Mouse (Mus musculus) embryonic facial prominence, embryonic 12.5 days (tissue): ENCODE measurements around the gene Bcl11b. TPM values are rescaled to one million over a fixed set of nuclear protein-coding genes. Genes with fewer than 3 reads are reported as not detected.

Experiments used
- ATAC-seq: fragments of 200-750 bp; cut with Nextera tagmentation; 2 replicates; pipeline ENCODE4 v1.8.0; 2017; ENCODE audit not compliant: insufficient number of reproducible peaks, insufficient read depth, low FRiP score, low TSS enrichment
- H3K27ac ChIP-seq: fragments of 300-500 bp; sonication (generic); 2 replicates; pipeline ENCODE4 v1.5.1; 2016; ENCODE audit warnings: mild to moderate bottlenecking
- H3K27me3 ChIP-seq: fragments of 300-500 bp; sonication (generic); 2 replicates; pipeline ENCODE4 v1.6.1; 2016; ENCODE audit warnings: mild to moderate bottlenecking, moderate library complexity
- H3K36me3 ChIP-seq: fragments of 300-500 bp; sonication (generic); 2 replicates; pipeline ENCODE4 v1.6.1; 2016; ENCODE audit warnings: mild to moderate bottlenecking
- H3K4me1 ChIP-seq: fragments of 300-500 bp; sonication (generic); 2 replicates; pipeline ENCODE4 v1.6.1; 2016
- H3K4me2 ChIP-seq: fragments of 300-500 bp; sonication (generic); replicated peaks from 2 replicates; pipeline ENCODE4 v1.6.1; 2016; ENCODE audit warnings: mild to moderate bottlenecking, moderate library complexity
- H3K4me3 ChIP-seq: fragments of 300-500 bp; sonication (generic); 2 replicates; pipeline ENCODE4 v1.5.1; 2016; ENCODE audit warnings: mild to moderate bottlenecking
- H3K9ac ChIP-seq: fragments of 300-500 bp; sonication (generic); 2 replicates; pipeline ENCODE4 v1.6.1; 2016; ENCODE audit warnings: mild to moderate bottlenecking, moderate library complexity
- H3K9me3 ChIP-seq: fragments of 300-500 bp; sonication (generic); 2 replicates; pipeline ENCODE4 v1.6.1; 2016; ENCODE audit warnings: mild to moderate bottlenecking, moderate library complexity
- WGBS: fragments of 180-500 bp; shearing (Covaris S2); methylation state at CpG from one replicate; pipeline ENCODE4 v1.1.7; 2016; 5-methylcytosine and 5-hydroxymethylcytosine counted together
- polyA plus RNA-seq: library from polyadenylated mRNA; unstranded; fragments of >200 nt; fragmentation: Nextera tagmentation; extraction: Ambion mirVana; gene quantifications from 2 replicates; pipeline ENCODE4 v1.2.1, GENCODE M21; 2016

Bcl11b gene
- polyA plus RNA-seq, 1 experiment from 2014 or later, result 39.4 TPM

- Histone ChIP-seq H3K4me2 (no peak overlapping the region), H3K4me3 (no peak overlapping the region), H3K9ac (no peak overlapping the region), H3K9me3 (peaks cover 22% of the 10 kb centered on the region), H3K27ac (no peak overlapping the region), H3K4me1 (peaks cover 15% of the 10 kb centered on the region; the same call in 1 of the 2 replicates), H3K27me3 (no peaks in the 10 kb centered on the region), H3K36me3 (peaks cover 33% of the 10 kb centered on the region)
- no peak for ATAC-seq
- 96% methylated on average over 39 of the region's 39 CpGs for WGBS
Observed at GRCm38 (mm10) chr12:107916008-107916407, 87.4 kb downstream of the Bcl11b start.

DNA sequence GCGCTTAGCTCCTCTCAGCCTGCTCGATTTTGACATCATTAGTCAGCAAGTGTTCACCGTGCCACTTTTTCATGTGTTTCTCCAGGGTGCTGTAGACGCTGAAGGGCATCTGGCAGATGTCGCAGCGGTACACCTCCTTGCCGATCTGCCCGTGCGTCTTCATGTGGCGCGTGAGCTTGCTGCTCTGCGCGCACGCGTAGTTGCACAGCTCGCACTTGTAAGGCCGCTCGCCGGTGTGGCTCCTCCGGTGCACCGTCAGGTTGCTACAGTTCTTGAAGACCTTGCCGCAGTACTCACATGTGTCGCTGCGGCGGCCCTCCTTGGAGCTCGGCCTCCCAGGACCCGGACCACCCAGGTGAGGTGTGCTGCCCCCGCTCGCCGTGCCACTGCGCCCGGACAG is 88.0 kb downstream of the Bcl11b start:
- H3K4me1 ChIP-seq, result peaks cover 9% of the 10 kb centered on the region; the same call in 1 of the 2 replicates
- no peak overlapping the region for H3K4me3 ChIP-seq
- H3K9ac ChIP-seq, result no peak overlapping the region
- H3K36me3 ChIP-seq, result peaks cover 33% of the 10 kb centered on the region
- no peak for ATAC-seq
- H3K4me2 ChIP-seq, result no peak overlapping the region
- no peaks in the 10 kb centered on the region for H3K27me3 ChIP-seq
- 96% methylated on average over 32 of the region's 32 CpGs for WGBS
- peaks cover 22% of the 10 kb centered on the region for H3K9me3 ChIP-seq
- H3K27ac ChIP-seq, result no peak overlapping the region

GRCm38 (mm10) chr12:107908826-107909225 is 94.6 kb downstream of the Bcl11b start:
- WGBS, result 78% methylated on average over 11 of the region's 11 CpGs
- Histone ChIP-seq H3K27me3 (no peaks in the 10 kb centered on the region), H3K27ac (no peak overlapping the region), H3K4me2 (no peak overlapping the region), H3K9ac (no peak overlapping the region), H3K9me3 (no peaks in the 10 kb centered on the region; the same call in 1 of the 2 replicates), H3K4me3 (no peak overlapping the region), H3K4me1 (peaks cover 3% of the 10 kb centered on the region; the same call in 1 of the 2 replicates), H3K36me3 (no peaks in the 10 kb centered on the region)
- no peak for ATAC-seq

- 91% methylated on average over 3 of the region's 3 CpGs for WGBS
- ATAC-seq, result no peak
- no peaks in the 10 kb centered on the region for H3K36me3 ChIP-seq
Observed at GRCm38 (mm10) chr12:107905333-107905732, 98.1 kb downstream of the Bcl11b start.

GRCm38 (mm10) chr12:107904457-107904856 is 98.9 kb downstream of the Bcl11b start:
- Histone ChIP-seq H3K27me3 (no peaks in the 10 kb centered on the region), H3K4me2 (no peak overlapping the region), H3K4me3 (no peak overlapping the region), H3K4me1 (no peaks in the 10 kb centered on the region), H3K9ac (no peak overlapping the region), H3K9me3 (no peaks in the 10 kb centered on the region; the same call in 1 of the 2 replicates), H3K36me3 (no peaks in the 10 kb centered on the region), H3K27ac (no peak overlapping the region)
- ATAC-seq, result no peak
- WGBS, result 86% methylated on average over 11 of the region's 11 CpGs

More at GRCm38 (mm10) chr12:107905333-107905732, 98.1 kb downstream of the Bcl11b start:
- no peak overlapping the region for H3K4me2 ChIP-seq
- H3K27ac ChIP-seq, result no peak overlapping the region
- H3K9me3 ChIP-seq, result no peaks in the 10 kb centered on the region; the same call in 1 of the 2 replicates
- no peaks in the 10 kb centered on the region for H3K4me1 ChIP-seq
- H3K4me3 ChIP-seq, result no peak overlapping the region
- no peak overlapping the region for H3K9ac ChIP-seq
- no peaks in the 10 kb centered on the region for H3K27me3 ChIP-seq

- Histone ChIP-seq H3K27ac (no peak overlapping the region), H3K4me3 (no peak overlapping the region), H3K9me3 (no peaks in the 10 kb centered on the region; the same call in 1 of the 2 replicates), H3K4me1 (no peaks in the 10 kb centered on the region), H3K9ac (no peak overlapping the region), H3K4me2 (no peak overlapping the region), H3K36me3 (no peaks in the 10 kb centered on the region), H3K27me3 (no peaks in the 10 kb centered on the region)
- no peak for ATAC-seq
- WGBS, result 35% methylated on average over 9 of the region's 9 CpGs
Observed at GRCm38 (mm10) chr12:107903949-107904348, 99.5 kb downstream of the Bcl11b start.

DNA sequence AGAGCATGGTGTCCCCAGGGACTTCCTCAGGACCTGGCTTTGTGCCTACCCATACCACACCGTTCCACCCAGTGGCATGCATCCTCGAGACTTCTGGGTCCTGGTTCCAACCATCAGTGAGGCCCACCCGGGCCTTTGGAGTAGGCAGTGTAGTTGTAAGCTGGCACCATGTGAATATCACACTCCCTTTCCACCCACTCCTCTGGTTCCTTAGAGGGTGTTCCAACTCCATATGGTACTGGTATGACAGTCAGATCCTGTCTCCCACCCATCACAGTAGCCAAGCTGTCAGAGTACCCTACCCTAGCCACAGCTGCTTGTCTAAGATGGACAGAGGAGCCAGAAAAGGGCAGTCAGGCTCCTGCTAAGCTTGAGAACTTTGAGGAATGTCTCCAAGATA is 112.0 kb downstream of the Bcl11b start:
- Histone ChIP-seq H3K9me3 (no peaks in the 10 kb centered on the region), H3K36me3 (no peaks in the 10 kb centered on the region), H3K4me2 (no peak overlapping the region), H3K27me3 (no peaks in the 10 kb centered on the region), H3K9ac (no peak overlapping the region), H3K4me3 (no peak overlapping the region), H3K4me1 (peaks cover 37% of the 10 kb centered on the region), H3K27ac (no peak overlapping the region)
- ATAC-seq, result no peak
- WGBS, result 93% methylated on average over 3 of the region's 3 CpGs

DNA sequence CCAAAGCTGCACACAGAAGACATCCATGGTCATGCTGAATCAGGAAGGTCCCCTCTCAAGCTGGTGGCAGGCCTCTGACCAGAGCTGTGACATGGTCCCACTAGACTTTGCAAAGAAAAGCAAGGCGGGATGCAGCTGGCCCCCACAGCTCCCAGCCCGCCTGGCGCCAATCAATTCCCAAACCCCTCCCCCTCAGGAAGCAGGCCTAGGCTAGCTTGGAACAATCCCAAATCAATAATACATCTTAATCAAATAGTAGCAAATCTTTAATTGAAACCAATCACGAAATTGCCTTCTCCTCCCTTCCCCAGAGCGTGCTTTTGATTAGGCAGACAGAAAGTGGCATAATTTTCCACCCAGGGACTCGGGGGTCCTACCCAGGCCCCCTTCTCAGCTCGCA is 113.1 kb downstream of the Bcl11b start:
- Histone ChIP-seq H3K9me3 (no peaks in the 10 kb centered on the region), H3K36me3 (no peaks in the 10 kb centered on the region), H3K9ac (no peak overlapping the region), H3K4me3 (no peak overlapping the region), H3K4me2 (no peak overlapping the region), H3K4me1 (peaks cover 37% of the 10 kb centered on the region), H3K27ac (peak overlapping the region; percentile 72), H3K27me3 (no peaks in the 10 kb centered on the region)
- WGBS, result 53% methylated on average over 7 of the region's 7 CpGs
- no peak for ATAC-seq

- ATAC-seq, result peak; percentile 39; the same call in 1 of the 2 replicates
- Histone ChIP-seq H3K4me2 (no peak overlapping the region), H3K27me3 (no peaks in the 10 kb centered on the region), H3K4me3 (no peak overlapping the region), H3K36me3 (no peaks in the 10 kb centered on the region), H3K27ac (peak overlapping the region; percentile 72), H3K4me1 (peaks cover 35% of the 10 kb centered on the region), H3K9ac (no peak overlapping the region), H3K9me3 (no peaks in the 10 kb centered on the region)
- WGBS, result 16% methylated on average over 10 of the region's 10 CpGs
Observed at GRCm38 (mm10) chr12:107889841-107890240, 113.6 kb downstream of the Bcl11b start.

DNA sequence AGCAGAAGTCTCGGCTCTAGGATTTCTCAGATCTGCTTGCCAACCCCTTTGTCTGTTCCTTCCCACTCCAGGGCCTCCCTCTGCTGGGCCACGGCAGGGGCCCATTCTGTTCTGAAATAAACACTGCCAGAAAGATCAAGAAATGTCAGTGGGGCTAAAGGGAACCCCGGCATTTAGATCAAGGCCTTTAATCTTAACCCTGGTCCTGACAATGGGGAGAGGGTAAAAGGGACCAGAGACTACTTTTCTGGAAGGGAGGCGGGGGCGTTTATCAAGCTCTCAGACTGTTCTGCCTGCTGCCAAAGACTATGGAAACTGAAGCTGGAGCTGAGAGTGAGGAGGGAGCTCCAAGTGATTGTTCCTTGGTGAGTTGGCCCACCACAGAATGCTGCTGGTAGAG is 114.8 kb downstream of the Bcl11b start:
- H3K9ac ChIP-seq, result no peak overlapping the region
- no peak overlapping the region for H3K27ac ChIP-seq
- H3K27me3 ChIP-seq, result no peaks in the 10 kb centered on the region
- no peak overlapping the region for H3K4me2 ChIP-seq
- no peak for ATAC-seq
- H3K36me3 ChIP-seq, result no peaks in the 10 kb centered on the region
- H3K9me3 ChIP-seq, result no peaks in the 10 kb centered on the region
- H3K4me3 ChIP-seq, result no peak overlapping the region
- peaks cover 41% of the 10 kb centered on the region for H3K4me1 ChIP-seq
- 54% methylated on average over 5 of the region's 5 CpGs for WGBS

DNA sequence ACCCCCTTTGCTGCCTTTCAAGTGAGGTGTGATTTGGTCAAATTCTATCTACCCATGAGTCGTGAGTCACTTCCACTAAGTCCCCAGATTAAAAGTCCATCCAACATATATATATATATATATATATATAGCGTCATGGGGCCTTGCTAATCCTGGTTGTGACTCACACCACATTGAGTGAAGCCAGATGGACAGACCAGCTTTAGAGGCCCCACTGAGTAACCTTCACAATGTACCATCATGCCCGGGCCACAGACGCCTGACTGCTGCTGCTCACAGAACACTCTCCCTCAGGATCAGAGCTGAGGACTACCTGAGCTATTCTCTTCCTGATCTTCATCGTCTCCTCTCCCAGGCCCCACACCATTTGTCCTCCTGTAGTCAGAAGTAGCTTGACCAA is 115.4 kb downstream of the Bcl11b start:
- no peaks in the 10 kb centered on the region for H3K36me3 ChIP-seq
- H3K4me2 ChIP-seq, result no peak overlapping the region
- peaks cover 42% of the 10 kb centered on the region for H3K4me1 ChIP-seq
- H3K27ac ChIP-seq, result no peak overlapping the region
- WGBS, result 84% methylated on average over 5 of the region's 5 CpGs
- ATAC-seq, result no peak
- no peaks in the 10 kb centered on the region for H3K27me3 ChIP-seq
- no peak overlapping the region for H3K4me3 ChIP-seq
- H3K9me3 ChIP-seq, result no peaks in the 10 kb centered on the region
- no peak overlapping the region for H3K9ac ChIP-seq

GRCm38 (mm10) chr12:107887621-107888020 is 115.8 kb downstream of the Bcl11b start:
- H3K27ac ChIP-seq, result peak overlapping the region; percentile 67; the same call in 1 of the 2 replicates
- H3K4me3 ChIP-seq, result no peak overlapping the region
- ATAC-seq, result no peak
- peaks cover 42% of the 10 kb centered on the region for H3K4me1 ChIP-seq
- 51% methylated on average over 6 of the region's 6 CpGs for WGBS
- no peak overlapping the region for H3K9ac ChIP-seq
- H3K4me2 ChIP-seq, result no peak overlapping the region
- H3K36me3 ChIP-seq, result no peaks in the 10 kb centered on the region
- H3K27me3 ChIP-seq, result no peaks in the 10 kb centered on the region
- H3K9me3 ChIP-seq, result no peaks in the 10 kb centered on the region
